Mouse (Mus musculus) liver, embryonic 18 days (tissue): ENCODE results near the gene Ttc8. TPM values are rescaled to one million over a fixed set of nuclear protein-coding genes. Genes with fewer than 3 reads are reported as not detected.

ENCODE experiments used
- polyA plus RNA-seq: library from polyadenylated mRNA; depleted of rRNA; stranded (reverse); fragments of >200 nt; gene quantifications from 2 replicates; pipeline ENCODE4 v1.2.3, GENCODE M21; 2012; rRNA removed

Gene Ttc8
- 3.2 and 3.5 TPM in 2 replicates for polyA plus RNA-seq

GRCm38 (mm10) chr12:98920194-98920991 is at the start of gene Ttc8:
Gene Ttc8, plus strand, starts transcription at chr12:98920574.

DNA sequence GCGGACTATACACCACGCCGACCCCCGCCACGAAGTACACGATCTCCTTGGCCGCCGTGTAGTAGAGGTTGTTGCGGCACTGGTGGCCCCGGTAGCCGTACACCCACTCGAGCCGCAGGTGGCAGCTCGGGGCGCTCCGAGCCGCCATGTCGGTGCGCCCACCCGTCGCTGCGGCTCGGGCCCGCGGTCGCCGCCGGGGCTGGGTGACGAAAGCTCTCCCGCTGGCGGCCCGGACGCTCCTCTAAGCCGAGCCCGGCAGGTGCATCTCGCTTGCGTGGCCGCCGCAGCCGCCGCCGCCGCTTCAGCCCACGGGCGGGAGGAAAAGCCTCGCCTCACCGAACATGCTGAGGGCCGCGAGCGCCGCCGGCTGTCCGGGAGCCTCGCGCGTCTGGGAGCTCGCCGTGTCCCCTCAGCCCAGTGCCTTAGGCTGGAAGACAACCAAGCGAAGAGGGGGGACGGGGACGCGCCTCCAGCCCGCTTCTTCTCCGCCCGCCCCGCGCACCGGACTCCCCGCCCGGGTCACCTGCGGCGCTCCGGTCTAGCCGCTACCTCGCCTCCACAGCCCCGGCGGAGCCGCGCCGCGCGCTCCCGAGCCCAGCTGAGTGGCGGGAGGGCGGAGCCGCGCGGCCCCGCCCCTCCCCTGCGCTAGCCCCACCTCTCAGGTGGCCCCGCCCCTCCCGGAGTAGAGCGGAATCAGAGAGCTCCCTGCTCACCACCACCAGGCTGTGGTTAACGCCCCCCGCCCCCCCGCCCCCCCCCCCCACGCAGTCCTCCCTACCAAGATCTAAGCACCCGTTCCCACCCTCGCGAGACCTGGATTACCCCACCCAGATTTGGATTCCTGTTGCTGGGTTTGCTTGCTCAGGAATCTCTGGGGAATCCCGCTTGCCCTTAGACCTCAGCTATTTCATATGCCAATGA is 19.2 kb upstream of the Ttc8 start, which contains the start of gene Eml5:
TSS of gene Eml5 (minus strand) at position 604 of the 921 bp plus-strand sequence.

Other genes starting within 250 kb of the Ttc8 start
- 3.5 and 4.1 TPM in 2 replicates for gene Ptpn21, start 183.2 kb upstream of the Ttc8 start, polyA plus RNA-seq
- gene Zc3h14, start 173.6 kb upstream of the Ttc8 start, polyA plus RNA-seq, result 33.2 and 35.1 TPM in 2 replicates
- gene Eml5, start 19.1 kb upstream of the Ttc8 start, polyA plus RNA-seq, result 2.3 and 2.7 TPM in 2 replicates